Mouse (Mus musculus) C2C12 (cell line): Measurements from ENCODE around the gene Vash1. TPM values are rescaled to one million over a fixed set of nuclear protein-coding genes. Genes with fewer than 3 reads are reported as not detected.
A peak's percentile ranks its signal among the peaks of the same experiment; 100 is the strongest.

ENCODE experiments used
- H3K27me3 ChIP-seq: one replicate; pipeline ENCODE4 v1.6.1; 2011; ENCODE audit not compliant: control insufficient read depth, insufficient read depth, insufficient read length
- H3K36me3 ChIP-seq: one replicate; pipeline ENCODE4 v1.6.1; 2011; ENCODE audit not compliant: control insufficient read depth, insufficient read depth
- H3K4me3 ChIP-seq: one replicate; pipeline ENCODE4 v1.5.1; 2011; ENCODE audit warnings: mild to moderate bottlenecking, control low read depth; ENCODE audit not compliant: poor library complexity, insufficient read depth, severe bottlenecking
- H3K79me2 ChIP-seq: one replicate; pipeline ENCODE4 v1.6.1; 2011; ENCODE audit not compliant: control insufficient read depth, insufficient read depth
- H3K79me3 ChIP-seq: one replicate; pipeline ENCODE4 v1.6.1; 2011; ENCODE audit warnings: low read depth, control low read depth
- H3ac ChIP-seq: one replicate; pipeline ENCODE3; 2011; ENCODE audit warnings: low read depth; ENCODE audit not compliant: control insufficient read depth, insufficient read length
- CEBPB ChIP-seq: IDR thresholded peaks from one replicate; pipeline ENCODE4 v1.6.1; 2011; ENCODE audit warnings: low read depth, mild to moderate bottlenecking, control low read depth, moderate library complexity
- CTCF ChIP-seq: IDR thresholded peaks from one replicate; pipeline ENCODE4 v1.5.1; 2011; ENCODE audit not compliant: control insufficient read depth, insufficient read depth, insufficient read length
- FOSL1 ChIP-seq: IDR thresholded peaks from one replicate; pipeline ENCODE4 v1.8.0; 2011; ENCODE audit warnings: mild to moderate bottlenecking, low read length; ENCODE audit not compliant: poor library complexity, insufficient read depth, severe bottlenecking
- MAX ChIP-seq: IDR thresholded peaks from one replicate; pipeline ENCODE4 v1.6.1; 2011; ENCODE audit warnings: mild to moderate bottlenecking, control low read depth
- MYOD1 ChIP-seq: IDR thresholded peaks from one replicate; pipeline ENCODE4 v1.6.1; 2011; ENCODE audit warnings: low read depth; ENCODE audit not compliant: control insufficient read depth, insufficient read length
- MYOG ChIP-seq: IDR thresholded peaks from one replicate; pipeline ENCODE4 v1.6.1; 2011; ENCODE audit not compliant: control insufficient read depth, insufficient read length; ENCODE audit errors: extremely low read depth
- USF1 ChIP-seq: IDR thresholded peaks from one replicate; pipeline ENCODE4 v1.6.1; 2011; ENCODE audit warnings: low read depth, mild to moderate bottlenecking, control low read depth, moderate library complexity
- polyA plus RNA-seq: library from polyadenylated mRNA; unstranded; fragments of >200 nt; fragmentation: generic; extraction: Trizol; gene quantifications from one replicate; pipeline ENCODE4 v1.2.1, GENCODE M21; 2012; ENCODE audit warnings: missing spikeins

The Vash1 gene
- polyA plus RNA-seq, 1 experiment: 0.44 TPM

DNA sequence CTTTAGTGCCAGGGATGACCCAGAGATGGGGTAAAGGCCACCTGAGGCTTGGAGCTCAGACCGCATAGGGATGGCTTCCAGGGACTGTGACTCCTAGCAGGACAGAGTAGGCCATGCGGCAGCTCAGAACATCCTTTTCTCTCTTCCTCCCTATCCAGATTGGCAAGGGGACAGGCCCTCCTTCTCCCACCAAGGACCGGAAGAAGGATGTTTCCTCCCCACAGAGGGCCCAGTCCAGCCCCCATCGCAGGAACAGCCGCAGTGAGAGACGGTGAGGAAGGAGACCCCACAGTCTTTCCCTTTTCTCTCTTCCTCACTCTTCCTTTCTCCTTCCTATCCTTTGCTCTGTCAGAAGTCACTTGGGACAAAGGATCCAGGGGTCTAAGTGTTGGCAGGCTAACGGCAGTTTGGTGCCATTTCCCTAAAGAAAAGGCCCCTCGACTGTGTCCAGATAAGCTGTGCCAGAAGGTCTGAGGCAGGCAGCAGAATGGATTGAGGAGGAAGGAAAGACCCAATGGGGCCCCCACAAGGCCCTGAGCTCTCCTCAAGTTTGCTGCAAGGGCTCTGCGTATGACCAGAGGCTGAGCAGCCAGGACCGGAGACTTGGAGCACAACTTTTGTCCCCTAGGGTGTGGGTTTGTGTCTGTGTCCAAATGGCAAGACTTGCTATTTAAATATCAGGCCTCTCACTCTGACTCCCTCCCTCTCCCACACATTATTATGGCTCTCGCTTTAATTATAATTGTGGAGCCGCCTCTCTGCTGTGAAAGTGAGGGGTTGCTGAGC is 12.4 kb downstream of the Vash1 start:
- no peak for TF ChIP-seq CTCF
- no peak for TF ChIP-seq MYOG
- TF ChIP-seq FOSL1: no peak
- TF ChIP-seq USF1: no peak
- Histone ChIP-seq H3ac (no peak overlapping the region), H3K36me3 (no peaks in the 10 kb centered on the region), H3K79me3 (no peaks in the 10 kb centered on the region), H3K4me3 (no peak overlapping the region), H3K27me3 (no peaks in the 10 kb centered on the region), H3K79me2 (no peaks in the 10 kb centered on the region)

GRCm38 (mm10) chr12:86692471-86693356 is 14.2 kb downstream of the Vash1 start:
- Histone ChIP-seq H3ac (no peak overlapping the region), H3K79me3 (no peaks in the 10 kb centered on the region), H3K4me3 (no peak overlapping the region), H3K79me2 (no peaks in the 10 kb centered on the region), H3K27me3 (no peaks in the 10 kb centered on the region), H3K36me3 (no peaks in the 10 kb centered on the region)
- TF ChIP-seq MYOD1: no peak
- TF ChIP-seq CEBPB: no peak
- TF ChIP-seq USF1: no peak
- no peak for TF ChIP-seq FOSL1
- no peak for TF ChIP-seq MYOG
- no peak for TF ChIP-seq CTCF
- TF ChIP-seq MAX: no peak

DNA sequence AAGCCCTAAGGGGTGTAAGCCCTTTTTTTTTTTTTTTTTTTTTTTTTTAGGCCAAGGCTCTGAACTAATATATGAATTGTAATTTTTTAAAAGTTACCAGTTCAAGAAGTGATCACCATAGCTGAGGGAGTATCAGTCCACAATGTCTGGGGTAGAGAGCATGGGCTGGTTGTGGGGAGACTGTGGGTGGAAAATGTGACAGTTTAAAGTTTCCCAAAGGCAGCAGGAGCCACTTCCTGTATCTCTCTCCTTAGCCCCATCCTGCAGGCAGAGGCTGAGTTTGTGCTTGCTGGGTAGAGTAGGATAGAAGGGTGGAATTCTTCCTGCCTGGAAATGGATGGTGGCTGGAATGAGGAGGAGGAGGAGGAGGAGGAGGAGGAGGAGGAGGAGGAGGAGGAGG is 14.9 kb downstream of the Vash1 start:
- Histone ChIP-seq H3ac (no peak overlapping the region), H3K4me3 (no peak overlapping the region), H3K27me3 (no peaks in the 10 kb centered on the region), H3K79me2 (no peaks in the 10 kb centered on the region), H3K36me3 (no peaks in the 10 kb centered on the region), H3K79me3 (no peaks in the 10 kb centered on the region)
- TF ChIP-seq CTCF: no peak
- no peak for TF ChIP-seq MYOG
- no peak for TF ChIP-seq MAX
- no peak for TF ChIP-seq CEBPB
- TF ChIP-seq MYOD1: no peak
- no peak for TF ChIP-seq FOSL1
- TF ChIP-seq USF1: no peak

DNA sequence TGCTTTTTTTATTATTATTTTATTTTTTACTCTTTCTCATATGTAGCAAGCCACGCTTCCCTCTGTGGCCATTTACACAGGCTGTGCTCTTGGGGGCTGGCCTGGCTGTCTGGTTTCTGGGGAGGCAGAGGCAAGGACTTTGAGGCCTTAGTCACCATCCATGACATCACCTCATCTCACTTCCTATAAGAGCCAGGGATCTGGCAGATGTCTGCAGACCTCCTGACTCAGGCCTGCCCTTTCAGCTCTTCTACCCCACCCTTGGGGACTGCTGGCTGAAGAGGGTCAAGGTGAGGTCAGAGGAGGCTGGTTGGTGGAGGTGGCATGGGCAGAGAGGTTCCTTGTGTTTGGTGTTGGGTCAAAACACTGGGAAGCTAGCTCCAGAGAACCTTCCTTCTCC is 15.9 kb downstream of the Vash1 start:
- TF ChIP-seq MYOD1: peak; percentile 7
- no peak for TF ChIP-seq FOSL1
- TF ChIP-seq MYOG: no peak
- TF ChIP-seq CEBPB: no peak
- no peak for TF ChIP-seq CTCF
- TF ChIP-seq USF1: no peak
- Histone ChIP-seq H3K4me3 (no peak overlapping the region), H3K79me3 (no peaks in the 10 kb centered on the region), H3K27me3 (peaks cover 6% of the 10 kb centered on the region), H3ac (no peak overlapping the region), H3K79me2 (no peaks in the 10 kb centered on the region), H3K36me3 (no peaks in the 10 kb centered on the region)

DNA sequence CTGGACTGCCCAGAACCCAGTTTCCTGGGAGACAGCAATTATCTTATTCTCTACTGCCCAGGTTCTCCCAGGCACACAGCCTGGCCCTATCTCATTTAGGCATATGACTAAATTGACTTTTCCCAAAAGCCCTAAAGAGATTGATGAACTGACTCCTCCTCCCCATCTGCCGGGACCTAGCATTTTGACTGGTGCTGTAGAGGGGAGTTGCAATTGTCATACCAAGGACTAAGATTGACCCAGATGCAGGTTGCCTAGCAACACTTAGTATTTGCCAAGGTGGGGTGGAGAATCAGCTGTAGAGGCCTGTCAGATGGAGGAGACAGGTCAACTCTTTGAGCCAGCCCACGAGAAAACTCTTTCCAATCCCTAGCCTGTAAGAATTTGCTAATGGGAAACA is 19.5 kb downstream of the Vash1 start:
- TF ChIP-seq MAX: no peak
- Histone ChIP-seq H3K36me3 (no peaks in the 10 kb centered on the region), H3K27me3 (peaks cover 11% of the 10 kb centered on the region), H3K79me2 (no peaks in the 10 kb centered on the region), H3ac (no peak overlapping the region), H3K79me3 (no peaks in the 10 kb centered on the region), H3K4me3 (no peak overlapping the region)

DNA sequence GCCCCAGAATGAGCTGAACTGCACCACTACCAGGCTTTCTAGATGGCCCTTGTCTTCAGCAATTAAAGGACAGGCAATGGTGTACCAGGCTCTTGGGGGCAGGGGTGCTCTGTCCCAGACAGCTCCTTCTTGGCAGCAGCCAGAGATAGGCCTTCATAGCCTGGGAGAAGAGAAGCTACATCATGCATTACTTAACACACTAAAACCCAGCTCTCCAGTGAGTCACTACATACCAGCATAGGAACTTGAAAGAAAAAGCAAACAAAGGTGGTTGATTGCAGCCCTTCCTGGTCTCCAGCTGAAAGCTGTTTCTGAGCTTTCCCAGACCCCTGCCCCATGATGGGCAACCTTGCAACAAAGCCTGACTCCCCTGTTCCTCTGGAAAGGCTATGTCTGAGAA is 20.0 kb downstream of the Vash1 start:
- Histone ChIP-seq H3K79me3 (no peaks in the 10 kb centered on the region), H3K36me3 (no peaks in the 10 kb centered on the region), H3ac (no peak overlapping the region), H3K4me3 (no peak overlapping the region), H3K27me3 (peaks cover 11% of the 10 kb centered on the region), H3K79me2 (no peaks in the 10 kb centered on the region)
- TF ChIP-seq USF1: no peak
- TF ChIP-seq MYOD1: no peak
- TF ChIP-seq FOSL1: no peak
- TF ChIP-seq MAX: no peak
- no peak for TF ChIP-seq CEBPB
- no peak for TF ChIP-seq CTCF
- no peak for TF ChIP-seq MYOG
